Mouse (Mus musculus) forebrain, embryonic 13.5 days (tissue): ENCODE measurements around the gene Tead1. TPM values are rescaled to one million over a fixed set of nuclear protein-coding genes. Genes with fewer than 3 reads are reported as not detected.

ENCODE experiments used
- ATAC-seq: fragments of 200-750 bp; cut with Nextera tagmentation; 2 replicates; pipeline ENCODE4 v1.8.0; 2017
- H3K27ac ChIP-seq: fragments of 300-500 bp; sonication (generic); 2 replicates; pipeline ENCODE4 v1.5.1; 2015; ENCODE audit warnings: inconsistent platforms, mild to moderate bottlenecking, moderate library complexity
- H3K27me3 ChIP-seq: fragments of 300-500 bp; sonication (generic); 2 replicates; pipeline ENCODE4 v1.6.1; 2015; ENCODE audit warnings: mild to moderate bottlenecking, inconsistent platforms
- H3K36me3 ChIP-seq: fragments of 300-500 bp; sonication (generic); 2 replicates; pipeline ENCODE4 v1.6.1; 2015; ENCODE audit warnings: mild to moderate bottlenecking, inconsistent platforms; ENCODE audit not compliant: poor library complexity, severe bottlenecking
- H3K4me1 ChIP-seq: fragments of 300-500 bp; sonication (generic); 2 replicates; pipeline ENCODE4 v1.6.1; 2015; ENCODE audit warnings: inconsistent platforms
- H3K4me2 ChIP-seq: fragments of 300-500 bp; sonication (generic); 2 replicates; pipeline ENCODE4 v1.6.1; 2015; ENCODE audit warnings: inconsistent platforms, mild to moderate bottlenecking, moderate library complexity
- H3K4me3 ChIP-seq: fragments of 300-500 bp; sonication (generic); 2 replicates; pipeline ENCODE4 v1.5.1; 2015; ENCODE audit warnings: mild to moderate bottlenecking, inconsistent platforms
- H3K9ac ChIP-seq: fragments of 300-500 bp; sonication (generic); 2 replicates; pipeline ENCODE4 v1.6.1; 2015; ENCODE audit warnings: mild to moderate bottlenecking, inconsistent platforms
- H3K9me3 ChIP-seq: fragments of 300-500 bp; sonication (generic); replicated peaks from 2 replicates; pipeline ENCODE4 v1.6.1; 2016; ENCODE audit warnings: inconsistent platforms
- WGBS: fragments of 180-500 bp; shearing (Covaris S2); methylation state at CpG from one replicate; pipeline ENCODE4 v1.1.7; 2015; 5-methylcytosine and 5-hydroxymethylcytosine counted together
- polyA plus RNA-seq: library from polyadenylated mRNA; unstranded; fragments of >200 nt; fragmentation: Nextera tagmentation; extraction: Ambion mirVana; gene quantifications from 2 replicates; pipeline ENCODE4 v1.2.1, GENCODE M21; 2015

The Tead1 gene
- polyA plus RNA-seq, 1 experiment from 2014 or later, result 22.0 TPM

DNA sequence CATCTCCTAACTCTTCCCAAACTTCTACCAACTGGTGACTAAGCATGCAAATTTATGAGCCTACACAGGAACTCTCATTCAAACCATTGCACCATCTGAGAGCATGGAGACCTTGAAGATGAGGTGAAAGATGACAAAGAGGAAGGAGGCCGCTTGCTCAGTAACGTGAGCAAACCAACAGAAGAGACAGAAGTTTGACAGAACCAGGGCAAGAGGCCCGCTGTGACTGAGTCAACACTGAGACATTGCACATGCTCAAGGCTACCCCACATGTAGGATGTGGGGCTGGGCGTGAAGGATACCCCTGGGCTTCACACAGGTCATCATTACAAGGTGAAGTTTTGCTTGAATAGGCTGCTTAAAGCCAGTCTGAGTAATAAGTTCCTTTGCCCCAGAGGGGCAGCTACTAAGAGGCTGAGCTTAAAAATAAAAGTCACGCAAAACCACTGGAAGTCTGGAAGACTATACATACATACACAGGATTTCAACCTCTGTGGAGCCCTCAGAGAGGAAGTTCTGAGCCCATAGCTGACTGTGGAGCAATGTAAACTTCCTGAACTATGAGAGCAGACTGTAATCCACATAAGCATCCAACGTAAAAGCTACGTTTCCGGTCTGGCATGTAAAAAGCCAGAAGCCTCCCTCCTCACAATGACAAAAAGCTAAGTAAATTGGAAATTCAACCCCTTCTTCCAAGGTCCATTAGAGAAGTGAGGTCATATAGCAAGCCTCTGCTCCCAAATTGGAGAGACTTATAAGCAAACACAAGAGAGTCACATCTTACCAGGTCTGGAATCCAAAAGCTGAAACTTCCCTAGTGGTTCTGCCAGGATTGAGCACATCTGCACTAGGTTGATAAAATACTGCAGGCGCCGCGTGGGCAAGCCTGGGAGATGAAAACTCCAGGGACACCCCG, 16.5 kb upstream of the Tead1 start:
- ATAC-seq, result no peak
- H3K27ac ChIP-seq, result no peak overlapping the region
- no peak overlapping the region for H3K9ac ChIP-seq
- no peaks in the 10 kb centered on the region for H3K36me3 ChIP-seq
- H3K27me3 ChIP-seq, result no peaks in the 10 kb centered on the region
- H3K9me3 ChIP-seq, result peaks cover 5% of the 10 kb centered on the region; the same call in 1 of the 2 replicates
- H3K4me3 ChIP-seq, result no peak overlapping the region
- H3K4me2 ChIP-seq, result no peak overlapping the region
- 80% methylated on average over 12 of the region's 12 CpGs for WGBS
- 0 out of 2 replicates have a peak, but pooled peaks cover 2% of the 10 kb centered on the region for H3K4me1 ChIP-seq

DNA sequence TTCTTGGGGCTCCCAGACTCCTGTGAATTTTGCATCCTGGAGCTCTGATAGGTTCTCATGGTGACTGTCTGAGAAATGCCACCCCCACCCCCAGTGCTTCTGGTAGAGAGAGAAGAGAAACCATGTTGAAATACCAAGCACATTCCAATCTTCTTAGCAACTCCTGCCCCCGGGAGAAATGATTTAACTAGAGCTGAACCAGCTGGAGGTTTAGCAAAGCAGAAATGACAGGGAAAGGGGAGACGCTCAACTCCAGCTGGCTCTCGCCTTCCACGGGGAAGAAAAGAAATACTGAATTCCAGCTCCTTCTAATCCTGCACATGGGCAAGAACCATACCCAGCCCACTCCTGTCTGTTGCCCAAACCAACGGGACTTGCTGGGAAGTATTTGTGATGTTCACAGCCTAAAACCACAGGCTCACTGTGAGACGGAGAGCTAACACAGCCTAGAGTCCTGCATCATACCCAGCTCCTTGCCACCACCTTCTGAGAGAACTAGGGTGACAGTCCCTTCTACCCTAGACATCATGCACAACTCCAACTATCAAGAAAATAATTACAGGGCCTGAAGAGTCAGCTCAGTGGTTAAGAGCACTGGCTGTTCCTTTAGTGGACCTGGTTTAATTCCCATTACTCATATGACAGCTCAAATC, 15.7 kb upstream of the Tead1 start:
- Histone ChIP-seq H3K4me1 (0 out of 2 replicates have a peak, but pooled peaks cover 2% of the 10 kb centered on the region), H3K36me3 (no peaks in the 10 kb centered on the region), H3K9me3 (peaks cover 5% of the 10 kb centered on the region; the same call in 1 of the 2 replicates), H3K27ac (no peak overlapping the region), H3K4me2 (no peak overlapping the region), H3K9ac (no peak overlapping the region), H3K4me3 (no peak overlapping the region), H3K27me3 (no peaks in the 10 kb centered on the region)
- ATAC-seq, result no peak
- WGBS, result 29% methylated on average over 6 of the region's 6 CpGs

DNA sequence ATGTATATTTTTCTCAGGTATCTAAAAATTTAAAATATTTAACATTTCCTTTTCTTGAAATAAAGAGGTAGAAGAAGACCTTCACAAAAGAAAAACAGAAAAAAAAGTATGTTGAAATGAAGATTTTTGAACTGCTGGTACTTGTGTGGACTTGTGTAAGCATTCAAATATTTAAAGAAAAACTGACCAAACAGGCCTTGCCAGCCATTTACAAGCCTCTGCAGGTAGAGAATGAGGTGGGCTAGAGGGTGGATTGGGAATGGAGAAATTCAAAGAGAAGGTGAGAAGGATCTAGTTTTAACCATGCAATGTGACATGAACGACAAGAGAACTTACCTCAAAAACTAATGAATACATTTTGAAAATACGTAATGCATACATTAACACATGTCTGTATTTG, 9.1 kb upstream of the Tead1 start:
- Histone ChIP-seq H3K36me3 (no peaks in the 10 kb centered on the region), H3K9me3 (peaks cover under 1% of the 10 kb centered on the region; the same call in 1 of the 2 replicates), H3K4me3 (no peak overlapping the region), H3K27ac (no peak overlapping the region), H3K9ac (no peak overlapping the region), H3K4me2 (no peak overlapping the region), H3K4me1 (no peaks in the 10 kb centered on the region), H3K27me3 (no peaks in the 10 kb centered on the region)
- no peak for ATAC-seq
- WGBS, result 92% methylated on average over 2 of the region's 2 CpGs

DNA sequence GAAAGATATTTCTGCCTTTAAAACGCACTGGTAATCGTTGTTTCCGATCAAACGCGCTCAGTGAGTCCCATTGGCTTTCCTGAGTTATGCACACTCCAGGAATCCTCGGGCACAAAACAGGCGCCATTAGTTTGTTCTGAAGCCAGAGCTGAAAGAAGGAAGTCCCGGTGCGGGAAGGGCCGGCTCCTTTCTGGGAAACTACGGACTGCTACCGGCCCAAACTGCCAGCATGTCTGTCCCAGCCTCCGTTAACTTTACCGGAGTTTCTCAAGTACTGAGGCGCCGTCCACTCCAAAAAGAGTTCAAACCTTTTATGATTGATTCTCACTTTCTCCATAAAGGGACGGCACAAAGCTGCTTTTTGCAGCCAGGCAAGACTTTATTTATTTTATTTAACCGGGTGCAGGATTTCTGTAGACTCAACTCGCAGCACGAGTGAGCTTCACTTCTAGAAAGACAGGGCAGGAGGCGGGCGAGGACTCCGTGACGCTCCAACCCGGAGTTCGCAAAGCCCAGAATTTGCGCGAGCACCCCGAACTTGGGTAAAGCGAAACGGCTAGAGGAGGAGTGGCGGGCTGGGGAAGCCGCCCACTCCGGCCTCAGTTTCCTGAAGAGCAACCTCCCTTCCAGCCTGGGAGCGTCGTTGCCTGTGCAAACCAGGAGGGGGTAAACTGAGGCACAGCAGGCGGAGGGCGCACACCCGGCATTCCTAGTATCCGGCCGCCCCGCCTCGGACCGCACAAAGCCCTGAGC, 524 bp upstream of the Tead1 start:
- Histone ChIP-seq H3K4me1 (peaks cover 37% of the 10 kb centered on the region), H3K4me3 (peak overlapping the region; percentile 85), H3K9me3 (no peaks in the 10 kb centered on the region), H3K27me3 (no peaks in the 10 kb centered on the region), H3K9ac (peak overlapping the region; percentile 91), H3K4me2 (peak overlapping the region; percentile 80), H3K27ac (peak overlapping the region; percentile 85), H3K36me3 (no peaks in the 10 kb centered on the region)
- WGBS, result under 1% methylated on average over 43 of the region's 44 CpGs
- ATAC-seq, result peak; percentile 76

DNA sequence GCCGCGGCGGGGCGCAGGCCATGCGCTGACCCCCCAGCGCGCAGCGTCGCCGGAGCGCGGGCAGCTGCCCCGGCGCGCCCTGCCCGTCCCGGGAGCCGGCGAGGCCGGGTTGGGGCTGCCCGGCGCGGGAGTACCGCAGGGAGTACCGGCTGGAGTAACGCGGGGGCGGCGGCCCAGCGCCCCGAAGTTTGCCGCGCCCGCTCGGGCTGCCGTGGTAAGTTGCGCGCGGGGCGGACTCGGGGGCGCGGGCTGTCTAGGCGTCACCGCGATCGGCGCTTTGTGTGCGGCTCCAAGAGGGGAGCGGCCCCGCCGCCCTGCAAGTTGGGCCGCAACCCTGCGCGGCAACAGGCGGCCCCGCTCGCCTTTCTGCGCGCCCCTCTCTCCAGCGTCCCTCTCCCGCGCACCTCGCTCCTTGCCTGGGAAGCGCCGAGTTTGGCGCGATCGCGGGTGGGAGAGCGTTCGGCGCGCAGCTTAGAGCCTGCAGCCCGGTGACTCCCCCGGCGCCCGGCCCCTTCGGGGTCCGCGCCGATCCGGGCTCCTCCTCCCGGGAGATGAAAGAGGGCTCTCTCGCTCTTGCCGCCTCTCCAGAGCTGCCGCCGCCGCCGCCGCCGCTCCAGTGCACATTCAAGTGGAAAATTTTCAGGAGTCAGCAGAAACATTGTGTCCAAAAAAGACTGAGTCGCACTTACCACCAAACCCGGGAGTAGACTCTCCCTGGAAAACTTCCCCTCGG, 561 bp downstream of the Tead1 start:
- Histone ChIP-seq H3K9me3 (no peaks in the 10 kb centered on the region), H3K4me2 (peak overlapping the region; percentile 80), H3K4me1 (peaks cover 47% of the 10 kb centered on the region), H3K9ac (peak overlapping the region; percentile 91), H3K27me3 (no peaks in the 10 kb centered on the region), H3K36me3 (no peaks in the 10 kb centered on the region), H3K4me3 (peak overlapping the region; percentile 85), H3K27ac (peak overlapping the region; percentile 85)
- under 1% methylated on average over 62 of the region's 95 CpGs for WGBS
- ATAC-seq, result peak; percentile 75

DNA sequence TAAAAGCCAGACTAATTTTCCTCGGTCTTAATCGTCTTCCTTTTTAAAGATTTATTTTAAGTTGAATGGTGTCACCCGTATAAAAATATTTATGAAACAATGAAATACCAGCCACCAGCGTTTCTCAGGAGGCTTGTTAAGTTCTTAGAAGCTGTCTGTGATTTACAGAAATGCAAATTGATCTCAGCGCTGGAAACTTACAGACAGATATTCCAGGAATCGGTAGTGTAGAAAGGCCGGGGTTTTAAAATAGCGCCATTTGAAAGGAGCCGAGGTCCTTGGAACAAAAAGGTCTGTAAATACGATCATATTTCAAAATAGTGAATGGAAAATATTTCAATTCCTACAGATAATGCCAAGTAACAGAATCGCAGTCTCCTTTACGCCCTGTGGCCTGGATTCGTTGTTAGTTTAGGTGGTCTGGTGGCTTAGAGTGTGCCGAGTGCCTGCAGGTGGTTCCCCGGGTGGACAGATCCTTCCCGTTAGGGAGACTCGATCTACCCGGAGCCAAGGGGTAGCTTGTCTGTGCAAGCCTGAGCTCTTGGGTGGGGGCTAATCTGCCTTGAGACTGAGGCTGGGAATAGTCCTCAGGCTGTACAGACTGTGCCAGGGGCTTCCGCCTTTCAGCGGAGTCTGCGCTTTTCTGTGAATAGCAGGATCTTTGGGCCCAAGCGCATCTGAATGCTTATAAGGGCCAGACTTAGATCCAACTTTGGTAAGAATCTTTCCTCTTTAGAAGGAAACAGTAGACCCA, 1.6 kb downstream of the Tead1 start:
- H3K4me3 ChIP-seq, result peak overlapping the region; percentile 85
- H3K9me3 ChIP-seq, result no peaks in the 10 kb centered on the region
- H3K9ac ChIP-seq, result peak overlapping the region; percentile 91
- under 1% methylated on average over 22 of the region's 22 CpGs for WGBS
- H3K27ac ChIP-seq, result peak overlapping the region; percentile 72
- H3K4me1 ChIP-seq, result peaks cover 57% of the 10 kb centered on the region
- H3K4me2 ChIP-seq, result peak overlapping the region; percentile 80
- no peaks in the 10 kb centered on the region for H3K27me3 ChIP-seq
- no peaks in the 10 kb centered on the region for H3K36me3 ChIP-seq
- ATAC-seq, result no peak

DNA sequence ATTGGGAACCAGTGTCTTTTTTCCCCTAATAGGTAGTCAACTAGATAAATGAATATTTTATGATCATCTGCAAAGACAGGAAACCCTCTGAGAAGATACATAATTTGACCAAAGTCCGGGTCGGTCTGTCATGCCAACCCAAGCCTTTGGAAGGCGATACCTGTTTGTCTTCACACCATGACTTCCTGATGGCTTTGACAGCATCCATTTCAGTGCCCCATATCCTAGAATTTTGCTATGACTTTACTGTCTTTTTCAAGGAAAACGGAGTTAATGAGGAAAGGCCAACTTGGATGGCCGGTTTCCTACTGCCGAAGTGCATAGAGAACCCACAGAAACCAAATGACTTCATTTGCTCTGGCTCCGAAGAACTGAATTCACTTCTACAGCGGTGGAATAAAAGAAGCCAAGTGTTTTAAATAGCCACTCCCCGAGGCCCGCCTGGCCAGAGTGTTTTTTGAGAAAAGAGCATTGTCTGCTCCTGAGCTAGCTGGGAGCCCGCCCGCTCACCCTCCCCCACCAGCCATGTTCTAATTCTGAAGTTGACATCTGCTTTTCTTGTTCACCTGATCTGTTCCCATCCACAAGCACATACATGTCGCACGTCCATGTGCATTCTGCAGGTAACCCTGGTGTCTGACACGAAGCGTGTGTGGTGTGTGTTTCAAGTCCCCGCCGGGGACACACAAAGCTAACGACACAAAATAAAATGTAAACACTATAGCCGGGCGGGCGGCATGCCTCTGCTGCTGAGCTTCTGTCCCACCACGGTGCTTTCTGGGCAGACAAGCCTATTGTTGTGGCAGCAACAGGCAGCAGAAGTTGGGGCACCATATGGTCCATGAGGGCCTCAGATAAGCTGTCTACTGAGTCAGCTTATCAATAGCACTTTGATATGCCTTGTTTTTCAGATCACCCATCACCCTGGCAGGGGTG, 5.8 kb downstream of the Tead1 start:
- Histone ChIP-seq H3K4me2 (peak overlapping the region; percentile 47), H3K9me3 (no peaks in the 10 kb centered on the region), H3K4me3 (peak overlapping the region; percentile 12; the same call in 1 of the 2 replicates), H3K27ac (peak overlapping the region; percentile 52), H3K27me3 (no peaks in the 10 kb centered on the region), H3K36me3 (no peaks in the 10 kb centered on the region), H3K9ac (peak overlapping the region; percentile 39; the same call in 1 of the 2 replicates), H3K4me1 (peaks cover 82% of the 10 kb centered on the region)
- no peak; the same call in 1 of the 2 replicates for ATAC-seq
- WGBS, result 3% methylated on average over 23 of the region's 23 CpGs

DNA sequence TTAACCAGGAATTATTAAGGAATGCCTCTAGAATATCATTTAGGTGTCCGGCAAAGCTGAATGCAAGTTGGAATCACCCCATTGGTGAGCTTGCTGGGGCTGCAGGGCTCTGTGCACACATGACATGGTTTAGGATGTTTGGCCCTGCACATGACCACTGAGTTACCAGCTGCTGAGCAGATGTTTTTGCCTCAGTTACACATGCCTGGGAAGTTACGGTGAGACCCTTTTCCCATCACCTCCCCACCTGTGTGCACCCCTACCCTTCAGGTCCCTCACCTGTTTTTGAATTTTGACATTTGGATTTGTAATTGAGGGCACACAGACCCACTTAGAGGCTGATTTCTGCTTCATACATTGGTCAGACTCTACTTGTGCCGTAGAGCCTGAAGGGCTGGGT, 6.9 kb downstream of the Tead1 start:
- Histone ChIP-seq H3K36me3 (no peaks in the 10 kb centered on the region), H3K27me3 (no peaks in the 10 kb centered on the region), H3K4me1 (peaks cover 87% of the 10 kb centered on the region), H3K9me3 (no peaks in the 10 kb centered on the region), H3K4me2 (peak overlapping the region; percentile 47; the same call in 1 of the 2 replicates), H3K4me3 (no peak overlapping the region), H3K27ac (no peak overlapping the region), H3K9ac (no peak overlapping the region)
- WGBS, result 69% methylated on average over 3 of the region's 3 CpGs
- no peak for ATAC-seq

DNA sequence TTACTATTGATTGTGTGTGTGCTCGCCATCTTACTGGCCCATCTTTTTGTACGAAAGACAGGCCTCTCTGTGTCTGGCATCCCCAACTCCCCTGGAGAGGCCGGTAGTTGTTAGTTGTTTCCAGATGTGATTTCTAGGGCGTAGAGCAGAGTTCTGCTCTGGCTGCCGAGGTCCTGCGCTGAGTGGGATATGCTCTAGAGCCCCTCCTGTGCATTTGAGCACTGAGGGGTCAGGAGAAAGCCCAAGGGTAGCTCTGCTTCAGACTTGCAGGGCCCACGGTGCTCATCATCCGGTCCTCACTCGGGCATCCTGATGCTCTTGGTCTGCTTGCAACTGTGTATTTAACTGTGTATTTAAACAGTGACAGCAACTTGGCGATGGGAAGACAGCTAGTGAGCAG, 7.5 kb downstream of the Tead1 start:
- Histone ChIP-seq H3K4me3 (no peak overlapping the region), H3K9me3 (no peaks in the 10 kb centered on the region), H3K27me3 (no peaks in the 10 kb centered on the region), H3K4me1 (peaks cover 89% of the 10 kb centered on the region), H3K4me2 (no peak overlapping the region), H3K9ac (no peak overlapping the region), H3K36me3 (no peaks in the 10 kb centered on the region), H3K27ac (no peak overlapping the region)
- 49% methylated on average over 10 of the region's 10 CpGs for WGBS
- ATAC-seq, result no peak

DNA sequence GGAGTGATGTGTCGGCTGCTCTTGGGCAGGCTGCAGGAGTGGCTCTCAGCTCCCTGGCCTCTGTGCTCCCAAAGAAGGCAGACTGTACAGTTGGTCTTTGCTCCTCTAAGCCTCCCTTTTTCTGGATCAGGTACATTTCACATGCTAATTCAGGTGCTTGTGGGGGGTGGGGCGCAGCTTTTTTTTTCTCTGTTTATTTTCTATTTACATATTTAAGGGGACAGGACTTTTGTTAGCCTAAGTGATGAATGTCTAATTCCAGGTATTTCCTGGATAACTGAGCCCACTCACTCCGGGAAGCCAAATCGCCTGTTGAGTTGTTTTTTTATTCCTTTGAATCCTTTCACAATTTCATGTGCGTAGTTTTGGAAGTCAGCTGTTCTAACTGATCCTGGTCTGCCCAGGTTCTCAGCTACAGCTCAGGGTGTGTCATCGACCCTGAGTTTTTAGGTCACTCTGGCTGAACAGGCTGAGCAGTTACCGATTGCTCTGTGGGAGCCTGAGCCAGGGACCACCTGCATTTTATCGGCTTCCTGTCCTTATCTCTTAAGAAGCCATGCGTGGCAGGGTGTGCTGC, 9.4 kb downstream of the Tead1 start:
- H3K4me1 ChIP-seq, result peaks cover 76% of the 10 kb centered on the region

More for the DNA sequence above, 9.4 kb downstream of the Tead1 start:
- Histone ChIP-seq H3K4me2 (no peak overlapping the region), H3K27me3 (no peaks in the 10 kb centered on the region), H3K9me3 (no peaks in the 10 kb centered on the region), H3K4me3 (no peak overlapping the region), H3K36me3 (no peaks in the 10 kb centered on the region), H3K9ac (no peak overlapping the region), H3K27ac (no peak overlapping the region)
- ATAC-seq, result no peak
- 44% methylated on average over 9 of the region's 9 CpGs for WGBS
